Mouse (Mus musculus): ENCODE data around the gene Fh1.

Gene Fh1

DNA sequence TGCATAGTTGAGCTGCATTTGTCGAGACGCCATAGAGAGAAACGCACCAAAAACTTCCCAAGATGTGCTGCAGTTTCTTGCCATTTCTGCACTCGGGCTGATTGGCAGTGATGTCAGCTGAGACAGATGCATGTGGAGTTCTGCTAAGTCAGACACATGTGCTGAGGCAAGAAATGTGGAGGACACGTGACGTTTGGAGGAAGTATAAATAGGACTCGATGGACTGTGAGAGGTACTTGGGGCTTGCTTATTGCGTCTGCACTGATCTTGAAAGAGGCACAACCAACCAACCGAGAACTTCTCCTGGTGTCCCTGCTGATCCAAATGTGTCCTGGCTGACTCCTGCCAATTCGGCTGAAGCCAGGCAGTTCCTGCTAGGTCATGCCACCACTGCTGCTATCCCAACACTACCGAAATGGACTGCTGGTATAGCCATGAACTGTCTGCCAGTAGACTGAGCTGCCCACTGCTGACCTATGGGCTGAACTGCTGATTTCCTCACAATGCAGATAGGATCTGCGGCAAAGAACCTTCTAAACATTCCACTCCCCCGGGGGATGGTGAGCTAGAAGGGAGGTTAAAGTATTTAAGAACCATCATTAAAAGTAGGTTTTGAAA is 5.5 kb downstream of the Fh1 start, which contains the start of gene Kmo:
Kmo (plus strand) TSS at position 568 of the 618 bp plus-strand sequence.
- DNase-seq (ENCODE audit: low read depth): no peak

DNA sequence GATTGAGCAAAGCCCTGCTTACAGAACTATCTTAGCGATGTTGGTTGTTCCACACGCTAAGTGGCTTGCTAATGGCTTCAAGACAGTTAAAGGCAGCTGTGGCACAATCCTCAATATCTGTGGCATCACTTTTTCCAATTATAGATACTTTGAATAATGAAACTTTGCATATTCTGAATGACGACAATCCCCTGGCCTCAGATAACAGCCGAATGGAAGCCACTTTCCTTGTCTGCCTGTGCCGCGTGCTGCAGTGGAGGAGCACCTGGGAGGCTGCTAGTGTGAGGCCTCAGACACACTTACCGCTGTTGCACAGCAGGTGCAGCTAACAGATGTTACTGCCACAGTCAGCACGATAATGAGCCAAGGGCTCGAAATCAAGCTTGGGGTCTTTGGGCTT is 10.4 kb downstream of the Fh1 start:
- DNase-seq (ENCODE audit: low read depth): no peak

DNA sequence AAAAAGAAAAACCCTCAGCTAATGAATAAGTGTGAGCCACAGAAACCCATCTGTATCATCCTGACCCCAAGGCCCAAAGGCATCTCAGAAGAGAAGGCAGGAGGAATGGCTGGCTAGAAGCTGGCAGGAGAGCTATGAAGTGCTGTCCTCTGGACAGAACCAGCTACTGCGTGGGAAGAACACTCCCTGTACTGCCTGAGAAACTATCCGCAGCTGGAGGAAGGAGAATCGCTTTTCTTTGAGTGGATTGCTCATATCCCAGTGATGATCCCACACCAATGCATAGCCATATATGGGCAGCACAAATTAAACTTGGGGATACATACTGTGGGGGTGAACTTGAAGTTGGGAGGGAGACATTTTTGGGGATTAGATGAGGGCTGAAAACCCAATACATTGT is 16.7 kb downstream of the Fh1 start:
- DNase-seq (ENCODE audit: low read depth): no peak

DNA sequence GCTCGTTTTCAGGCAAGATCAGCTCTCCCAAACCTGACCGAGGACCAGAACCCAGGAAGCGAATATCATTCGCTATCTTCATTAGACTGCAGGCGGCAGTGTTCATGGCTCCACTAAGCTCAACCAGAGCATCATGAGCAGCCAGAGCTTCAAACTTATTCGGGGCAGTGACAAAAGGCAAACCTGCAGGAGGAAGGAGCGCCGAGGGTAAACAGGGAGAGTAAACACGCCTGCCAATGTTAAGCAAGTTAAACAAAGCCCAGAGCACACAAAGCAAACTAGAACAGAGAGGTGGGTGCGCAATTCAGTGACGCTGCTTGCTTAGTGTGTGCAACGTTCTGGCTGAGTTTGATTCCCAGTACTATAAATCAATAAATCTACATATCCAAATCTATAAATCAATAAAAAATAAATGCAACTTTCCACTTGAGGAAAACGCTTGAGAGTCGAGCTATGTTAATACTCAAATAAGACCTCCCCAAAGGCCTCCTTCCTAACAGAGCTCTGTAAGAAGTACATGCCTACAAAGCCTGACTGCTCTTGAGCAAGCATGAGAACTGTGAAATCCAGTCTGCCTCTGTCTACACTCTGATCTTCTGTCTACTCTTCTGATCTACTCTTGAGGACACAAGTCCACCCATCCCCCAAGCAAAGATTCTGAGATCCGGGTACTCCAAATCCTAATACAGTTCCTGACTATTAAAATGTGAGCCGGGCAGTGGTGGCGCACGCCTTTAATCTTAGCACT is 17.4 kb downstream of the Fh1 start:
- no peak for DNase-seq (ENCODE audit: low read depth)

DNA sequence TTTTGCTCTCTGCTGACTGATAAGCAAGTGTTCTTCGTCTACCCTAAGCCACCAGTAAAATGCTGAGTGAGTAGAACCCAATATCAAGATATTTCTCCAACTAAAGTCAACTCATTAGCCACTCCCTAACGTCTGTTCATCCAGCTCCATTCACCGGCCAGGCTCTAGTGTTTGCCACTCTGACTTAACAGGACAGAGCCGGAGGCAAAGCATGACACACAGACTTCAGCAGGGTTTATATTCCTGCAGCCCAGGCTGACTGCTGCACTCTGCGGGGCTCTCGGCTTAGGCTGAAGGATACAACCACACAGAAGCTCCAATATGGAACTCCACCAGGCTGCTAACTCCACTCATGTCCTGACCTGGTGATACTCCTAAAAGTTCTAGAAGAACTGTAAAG is 18.1 kb downstream of the Fh1 start:
- DNase-seq (ENCODE audit: low read depth): no peak

DNA sequence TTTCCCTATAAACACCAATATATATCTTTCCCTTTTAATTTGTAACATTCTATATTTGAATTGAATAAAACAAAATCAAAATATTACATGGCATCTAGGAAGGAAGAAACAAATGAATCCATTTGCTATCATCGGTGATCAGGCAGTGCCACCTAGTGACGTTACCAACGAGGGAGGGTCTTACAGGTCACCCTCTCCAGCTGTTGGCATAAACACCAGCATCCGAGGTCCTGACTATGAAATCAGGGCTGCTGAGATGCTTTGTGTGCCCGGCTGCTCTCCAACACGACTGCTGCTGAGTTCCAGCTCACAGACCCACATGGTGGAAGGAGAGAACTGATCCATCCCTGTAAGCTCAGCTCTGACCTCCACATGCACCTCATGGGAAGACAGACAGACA is 22.0 kb downstream of the Fh1 start:
- DNase-seq (ENCODE audit: low read depth): no peak

DNA sequence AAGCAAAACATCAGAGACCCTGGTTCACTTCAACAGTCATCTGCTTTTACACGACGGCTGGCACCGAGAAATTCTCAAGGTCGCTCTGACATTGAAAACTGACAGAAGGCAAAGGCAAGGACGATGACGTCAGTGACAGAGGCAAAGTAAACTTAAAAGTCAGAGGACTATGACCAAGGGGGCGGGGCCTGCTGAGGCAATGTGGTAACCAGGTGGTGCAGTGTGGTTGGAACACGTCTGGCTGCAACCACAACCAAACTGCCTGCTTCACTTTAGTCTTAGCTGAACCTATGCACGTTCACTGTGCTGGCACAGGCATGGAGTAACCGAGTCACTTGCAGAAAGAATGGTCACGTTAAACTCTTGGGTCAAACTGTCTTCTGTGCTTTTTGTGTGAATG is 23.2 kb downstream of the Fh1 start:
- DNase-seq (ENCODE audit: low read depth): no peak

DNA sequence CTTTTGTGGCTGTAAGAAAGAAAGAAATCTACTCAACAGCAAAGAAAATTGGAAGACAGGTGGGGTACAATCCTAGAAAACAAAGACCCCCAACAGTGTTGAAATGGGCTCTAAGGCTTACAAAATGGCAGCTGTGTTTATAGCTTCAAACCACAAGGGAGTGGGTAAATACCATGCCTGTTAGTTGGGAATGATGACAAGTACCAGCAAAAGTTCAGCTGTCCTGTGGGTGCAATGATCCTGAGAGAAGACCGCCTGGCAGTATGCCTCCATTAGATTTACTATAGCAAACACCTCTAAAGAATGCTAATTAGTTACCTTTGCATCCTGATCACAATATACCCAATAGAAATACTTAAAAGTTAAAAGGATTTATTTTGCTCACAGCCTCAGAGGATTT is 32.6 kb downstream of the Fh1 start:
- DNase-seq (ENCODE audit: low read depth): no peak

DNA sequence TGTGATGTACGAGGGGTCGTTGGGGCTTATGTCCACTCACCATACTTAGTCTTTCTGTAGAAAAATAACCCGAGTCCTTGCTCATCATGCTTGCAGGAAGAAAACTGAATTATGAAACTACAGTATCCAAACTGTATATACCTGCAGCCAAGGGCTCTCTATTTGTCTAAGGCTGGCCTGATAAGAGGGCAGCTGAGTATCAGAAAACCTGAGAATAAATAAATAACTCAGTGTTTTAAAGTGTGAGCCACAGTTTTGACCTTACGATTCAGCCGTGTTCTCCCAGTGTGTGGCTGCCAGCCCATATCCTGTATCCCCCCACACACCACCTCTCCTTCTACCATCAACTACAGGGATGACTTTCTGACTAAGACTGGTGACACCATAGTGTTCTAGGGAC is 38.8 kb downstream of the Fh1 start:
- DNase-seq (ENCODE audit: low read depth): no peak

DNA sequence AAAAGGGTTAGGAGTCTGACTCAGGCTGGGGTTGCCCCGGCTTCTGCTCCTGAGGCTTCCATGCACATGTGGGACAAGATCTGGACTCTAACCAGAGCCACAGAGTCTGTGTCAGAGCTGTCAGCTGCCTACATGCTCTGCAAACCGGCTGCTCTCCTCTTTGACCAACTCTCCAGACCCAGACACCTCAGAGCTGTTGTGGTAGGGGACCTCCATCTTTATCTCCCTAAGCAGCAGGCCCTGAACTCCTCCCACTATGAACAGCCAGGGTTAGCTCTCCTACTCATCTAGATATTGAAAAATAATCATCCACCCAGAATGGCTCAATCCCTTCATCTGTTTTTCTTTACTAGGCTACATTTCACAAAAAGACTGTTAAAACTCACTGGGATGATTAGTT is 40.2 kb downstream of the Fh1 start:
- no peak for DNase-seq (ENCODE audit: low read depth)

DNA sequence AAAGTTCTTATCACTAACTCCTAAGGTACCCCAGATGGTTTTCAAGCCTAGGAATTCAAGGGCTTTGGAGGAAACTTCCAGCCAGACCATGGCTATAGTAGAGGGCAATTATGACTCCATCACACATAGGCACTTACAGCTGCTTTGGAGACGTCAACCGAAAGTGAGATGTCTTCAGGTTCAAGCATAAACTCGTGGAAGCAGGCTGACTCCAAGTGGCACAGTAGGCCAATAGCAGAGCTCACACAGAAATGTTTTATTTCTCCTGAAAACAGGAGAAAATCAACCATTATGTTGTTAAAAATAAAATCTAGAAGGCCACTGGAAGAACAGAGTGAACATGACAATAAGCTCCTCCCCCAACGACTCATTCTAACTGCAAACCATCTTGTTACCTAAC is 42.6 kb downstream of the Fh1 start:
- no peak for DNase-seq (ENCODE audit: low read depth)

DNA sequence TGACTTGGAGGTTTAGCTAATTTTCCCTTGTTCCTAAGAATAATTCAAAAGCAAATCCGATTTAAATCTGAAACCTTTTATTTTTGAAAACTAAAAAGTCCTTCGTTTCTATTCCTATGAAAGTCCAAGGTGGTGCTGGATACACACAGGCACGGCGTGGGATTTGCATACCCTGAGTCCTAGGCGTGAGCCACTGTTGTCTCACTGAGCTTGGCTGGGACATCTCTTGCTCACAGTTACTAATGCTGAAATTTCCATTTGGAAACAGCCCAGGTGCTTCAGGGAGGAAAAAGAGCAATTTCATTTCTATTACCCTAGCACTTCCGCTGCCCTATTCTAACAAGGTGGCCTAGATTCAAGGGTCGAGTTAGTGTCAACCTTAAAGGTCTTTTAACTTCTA is 45.1 kb downstream of the Fh1 start:
- no peak for DNase-seq (ENCODE audit: low read depth)

DNA sequence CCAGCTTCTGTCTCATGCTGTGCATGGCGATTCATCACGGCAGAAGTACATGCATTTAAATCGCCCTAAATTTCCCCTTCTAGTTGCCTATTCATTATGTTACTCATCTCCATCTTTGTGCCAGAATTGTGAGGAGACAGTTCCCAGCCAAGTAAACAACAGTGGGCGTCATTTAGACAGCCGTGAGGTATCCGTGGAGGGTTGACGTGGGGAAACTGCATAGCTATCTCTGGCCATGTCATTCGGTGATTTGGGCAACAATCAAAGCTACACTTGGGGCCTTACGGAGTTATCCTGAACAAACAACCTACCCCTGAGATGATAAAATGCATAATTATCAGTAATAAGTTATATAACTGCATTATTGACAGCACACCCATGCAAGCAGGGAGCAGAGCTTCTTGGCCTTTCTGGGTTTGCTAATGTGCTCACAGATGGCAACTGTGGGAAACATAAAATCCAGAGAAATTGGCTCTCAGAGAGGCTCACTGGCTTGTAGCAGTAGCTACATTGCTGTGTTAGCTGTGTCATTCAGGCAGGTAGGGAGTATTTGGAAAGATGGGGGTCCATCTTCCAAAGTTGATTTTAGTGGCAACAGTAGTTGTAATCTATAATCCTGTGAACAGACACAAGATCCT is 45.7 kb downstream of the Fh1 start:
- DNase-seq (ENCODE audit: low read depth): no peak

DNA sequence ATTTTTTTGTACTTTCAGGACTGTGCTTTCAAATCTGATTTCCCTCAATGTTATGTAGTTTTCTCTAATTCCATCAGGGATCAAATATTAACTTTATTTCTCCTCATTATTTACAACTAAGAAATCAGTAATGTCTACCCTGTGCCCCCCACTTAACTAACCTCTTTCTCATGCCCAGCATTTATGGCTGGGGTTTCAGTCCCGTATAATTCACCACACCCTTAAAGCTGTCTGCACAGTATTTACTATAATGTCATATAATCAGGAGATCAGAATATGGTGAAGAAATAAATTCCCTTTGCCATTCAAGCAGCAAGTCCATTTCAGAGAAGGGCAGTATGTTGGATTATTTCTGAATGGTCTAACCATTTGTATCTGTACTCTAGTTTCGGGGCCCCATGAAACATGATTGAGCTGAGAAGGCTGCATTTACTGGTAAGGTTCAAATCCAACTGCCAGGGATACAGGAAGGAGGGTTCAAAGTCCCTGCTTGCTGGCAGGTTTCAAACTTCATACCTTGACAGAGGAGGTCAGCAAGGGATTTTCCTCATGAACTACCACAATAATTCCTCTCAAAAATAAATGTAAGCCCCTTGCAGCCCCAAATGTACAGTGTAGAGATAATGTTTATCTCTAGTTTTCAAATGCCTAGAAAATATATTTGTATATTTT is 46.9 kb downstream of the Fh1 start:
- DNase-seq (ENCODE audit: low read depth): no peak

DNA sequence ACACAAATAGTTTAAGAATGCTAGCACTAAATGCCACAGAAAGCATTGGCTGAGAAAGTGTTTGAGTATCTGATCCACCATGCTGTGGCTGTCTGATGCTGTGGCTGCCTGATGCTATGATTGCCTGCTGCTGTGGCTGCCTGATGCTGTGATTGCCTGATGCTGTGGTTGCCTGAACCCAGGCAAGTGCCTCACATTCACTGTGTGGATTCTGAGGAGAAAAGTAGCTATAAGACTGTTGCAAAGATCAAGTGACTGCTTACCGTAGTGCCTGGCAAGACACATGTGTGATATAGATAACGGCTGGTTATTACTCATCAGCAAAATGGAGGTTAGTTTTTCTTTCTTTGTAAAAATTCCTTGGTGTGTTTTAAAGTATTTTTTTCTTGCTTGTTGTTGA is 51.3 kb downstream of the Fh1 start:
- DNase-seq (ENCODE audit: low read depth): no peak

DNA sequence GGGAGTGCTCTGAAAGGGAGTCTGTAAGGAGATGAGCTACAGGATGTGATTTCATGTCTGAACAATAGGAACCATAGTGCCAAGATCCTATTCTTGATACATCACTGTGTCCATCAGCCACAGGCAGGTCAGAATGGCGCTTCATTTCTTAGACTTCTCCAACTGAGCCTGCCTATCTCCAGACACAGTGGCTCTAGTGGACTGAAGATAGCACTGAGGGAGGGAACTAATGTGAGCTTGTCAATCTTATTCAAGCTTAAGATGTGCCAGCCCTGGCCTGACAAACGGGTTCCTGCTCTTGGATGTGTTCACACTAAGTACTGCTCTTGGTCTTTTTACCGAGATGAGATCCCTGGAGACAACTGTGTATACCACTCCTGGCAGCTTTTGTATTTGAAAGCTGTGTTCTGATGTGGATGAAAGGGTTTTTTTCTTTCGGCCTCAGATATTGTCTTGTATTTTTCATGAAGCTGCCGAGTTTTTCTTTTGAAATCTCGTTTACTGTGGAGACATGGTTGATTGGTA is 59.8 kb downstream of the Fh1 start:
- no peak for DNase-seq (ENCODE audit: low read depth)

DNA sequence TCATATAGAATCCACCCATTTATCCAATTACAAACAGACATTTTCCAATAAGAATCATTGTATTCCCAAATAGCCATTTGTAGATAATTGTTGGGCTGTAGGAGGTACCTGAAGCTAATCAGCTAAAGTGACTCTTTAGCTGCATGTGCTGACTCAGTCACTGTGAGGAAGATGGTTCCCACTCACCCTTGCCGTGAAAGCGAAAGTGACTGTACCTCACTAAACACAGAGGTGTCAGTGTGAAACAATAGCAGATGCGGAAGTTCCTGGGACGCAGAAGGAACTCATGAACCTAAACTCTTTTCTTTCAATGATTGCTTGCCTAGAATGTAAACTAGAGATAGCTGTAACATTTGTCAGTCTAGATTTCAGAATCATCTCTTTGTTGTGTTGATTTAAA is 61.1 kb downstream of the Fh1 start:
- DNase-seq (ENCODE audit: low read depth): no peak

DNA sequence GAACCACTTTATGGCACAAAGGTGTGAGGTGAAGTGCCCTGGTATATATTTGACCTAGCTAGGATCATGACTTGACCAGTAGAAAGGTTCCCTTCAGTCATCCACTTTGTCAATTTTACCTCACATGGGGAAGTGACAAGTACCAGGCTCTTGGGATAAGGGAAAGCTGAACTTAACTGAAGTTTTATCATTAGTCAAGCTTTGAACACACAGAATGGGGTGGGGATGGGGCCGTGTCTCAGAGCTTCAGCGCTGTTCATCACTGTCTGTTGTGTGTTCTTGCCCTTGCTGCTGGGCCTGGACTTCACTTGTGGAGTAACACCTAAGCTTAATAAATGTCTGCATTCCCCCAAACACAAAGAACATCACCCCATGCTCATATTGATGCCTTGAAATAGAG is 63.1 kb downstream of the Fh1 start:
- no peak for DNase-seq (ENCODE audit: low read depth)

DNA sequence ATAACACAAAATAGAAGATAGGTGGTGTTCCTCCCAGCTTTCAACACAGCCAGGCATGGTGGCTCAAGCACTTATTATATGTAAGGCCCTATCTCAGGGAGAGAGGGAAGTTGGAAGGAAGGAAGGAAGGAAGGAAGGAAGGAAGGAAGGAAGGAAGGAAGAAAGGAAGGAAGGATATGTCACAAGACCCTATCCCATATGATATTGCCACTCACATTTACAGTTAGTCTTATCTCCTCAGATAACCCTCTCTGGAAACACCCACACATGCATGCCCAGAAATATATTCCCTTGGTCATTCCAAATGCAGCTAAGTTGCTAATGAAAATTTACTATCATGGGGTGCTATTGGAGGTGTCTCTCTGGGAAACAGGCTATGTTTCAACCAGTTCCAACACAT is 63.6 kb downstream of the Fh1 start:
- no peak for DNase-seq (ENCODE audit: low read depth)

DNA sequence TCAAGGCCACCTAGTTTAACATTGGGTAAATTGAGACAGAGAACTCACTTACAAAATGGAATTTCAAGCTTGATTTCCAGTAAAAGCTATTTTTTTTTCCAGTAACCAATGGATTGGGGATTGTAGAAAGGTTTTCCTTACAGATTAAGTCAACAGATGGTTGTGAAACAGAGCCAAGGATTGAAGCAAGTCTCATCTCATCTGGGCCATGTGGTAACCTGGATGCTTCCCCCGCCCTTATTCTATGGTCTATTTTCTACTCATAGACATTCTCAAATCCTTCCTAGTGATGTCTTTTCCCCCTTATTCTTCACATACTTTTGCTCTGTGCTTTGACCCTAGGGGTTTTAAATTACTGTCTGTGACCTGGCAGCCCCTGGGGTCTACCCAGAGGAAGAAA is 70.8 kb downstream of the Fh1 start:
- no peak for DNase-seq (ENCODE audit: low read depth)

DNA sequence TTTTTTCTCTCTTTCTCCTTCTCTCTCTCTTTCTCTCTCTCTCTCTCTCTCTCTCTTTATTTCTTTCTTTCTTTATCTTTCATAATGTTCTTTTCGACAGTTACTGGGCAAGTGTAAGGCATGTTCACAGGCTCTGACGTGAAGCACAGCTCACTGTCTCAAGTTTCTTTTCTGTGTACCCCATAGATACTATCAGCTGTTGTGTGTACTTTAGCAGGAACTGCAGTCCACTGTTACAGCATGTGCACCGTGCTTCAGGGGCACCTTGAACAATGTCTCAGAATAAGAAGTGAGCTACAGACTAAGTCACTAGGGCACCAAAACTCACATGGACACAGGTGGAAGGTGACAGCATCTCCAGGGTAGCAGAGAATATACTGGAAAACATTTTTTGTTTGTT is 73.0 kb downstream of the Fh1 start:
- no peak for DNase-seq (ENCODE audit: low read depth)

DNA sequence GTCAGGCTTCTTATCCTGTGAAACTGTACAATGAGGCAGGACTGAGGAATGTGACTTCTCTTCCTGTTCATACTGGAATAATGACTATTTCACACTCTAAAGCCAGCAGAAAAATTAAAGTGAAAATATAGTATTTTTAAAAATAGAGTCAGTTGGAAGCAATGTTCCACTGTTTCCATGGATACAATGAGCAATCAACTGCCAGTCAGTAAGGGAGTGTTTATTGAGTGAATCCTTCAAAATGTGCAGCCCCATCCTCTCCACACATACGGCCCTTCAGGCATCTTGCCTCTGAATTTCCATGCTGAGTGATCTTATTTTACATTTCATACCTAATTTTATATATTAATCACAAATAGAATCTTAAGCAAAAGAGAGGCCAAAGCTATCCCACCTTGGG is 74.8 kb downstream of the Fh1 start:
- DNase-seq (ENCODE audit: low read depth): no peak
